ENCODE assay signal across 8 mouse cellular contexts in the genomic region with DNA sequence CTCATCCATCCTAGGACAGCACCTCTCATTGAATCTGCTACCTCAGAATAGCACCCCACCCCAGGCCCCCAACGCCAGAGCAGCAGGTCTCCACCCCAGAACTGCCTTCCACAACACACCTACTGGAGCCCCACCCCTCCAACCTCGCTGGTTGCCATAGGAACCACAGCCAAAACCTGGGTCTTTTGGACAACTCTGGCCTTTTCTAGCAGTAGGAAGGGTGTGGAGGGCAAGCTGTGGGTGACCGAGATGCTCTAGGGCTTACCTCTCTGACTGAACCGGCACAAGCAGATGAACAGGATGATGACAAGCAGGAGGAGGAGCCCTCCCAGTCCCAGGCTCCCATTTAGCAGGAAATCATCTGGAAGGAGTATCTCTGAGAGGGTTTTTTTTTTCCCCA. TPM values are rescaled to one million over a fixed set of nuclear protein-coding genes. Genes with fewer than 3 reads are reported as not detected.
A peak's percentile ranks its signal among the peaks of the same experiment; 100 is the strongest.
DNase-seq lines count a peak whose midpoint lies in the region; ATAC-seq and TF ChIP-seq lines count a peak whose summit lies in the region.

No protein-coding gene starts in this region.

- H3K36me3 ChIP-seq in embryonic facial prominence, embryonic 15.5 days: no peaks in the 10 kb centered on the region
- no peaks in the 10 kb centered on the region for H3K36me3 ChIP-seq in intestine, embryonic 16.5 days (ENCODE audit: control insufficient read depth, insufficient read depth, low read length)
- H3K36me3 ChIP-seq in stomach, embryonic 14.5 days (ENCODE audit: control insufficient read depth, insufficient read depth, low read length): no peaks in the 10 kb centered on the region

- H3K27ac ChIP-seq in layer of hippocampus, adult 2 months: peak overlapping the region; percentile 74; the same call in 1 of the 2 replicates
- peak overlapping the region; percentile 78 for H3K27ac ChIP-seq in embryonic facial prominence, embryonic 15.5 days (replicated peaks)
- H3K27ac ChIP-seq in intestine, embryonic 16.5 days (ENCODE audit: low read length): peak overlapping the region; percentile 72
- H3K27ac ChIP-seq in stomach, embryonic 14.5 days (ENCODE audit: low read length): peak overlapping the region; percentile 78

- no peak for DNase-seq in layer of hippocampus, adult 2 months (ENCODE audit: low spot score in 2 of 2)
- DNase-seq in layer of hippocampus, adult 9-10 months (ENCODE audit: low spot score): no peak
- DNase-seq in adrenal gland, postnatal 4 days (ENCODE audit: low spot score in 2 of 2): no peak

- no peaks in the 10 kb centered on the region for H3K9me3 ChIP-seq in embryonic facial prominence, embryonic 15.5 days (replicated peaks)
- H3K9me3 ChIP-seq in intestine, embryonic 16.5 days (ENCODE audit: control insufficient read depth, low read length): no peaks in the 10 kb centered on the region
- H3K9me3 ChIP-seq in stomach, embryonic 14.5 days (ENCODE audit: control insufficient read depth, low read depth, low read length): no peaks in the 10 kb centered on the region

- ATAC-seq in embryonic facial prominence, embryonic 15.5 days (ENCODE audit: insufficient number of reproducible peaks, low FRiP score, low TSS enrichment, low read depth): 0 out of 2 replicates have a peak, but pooled peaks have one; percentile 9
- ATAC-seq in intestine, embryonic 16.5 days: peak; percentile 47
- ATAC-seq in megakaryocyte-erythroid progenitor cell, adult 5-6 weeks (replicated peaks; ENCODE audit: low FRiP score, low TSS enrichment, poor library complexity, severe bottlenecking): 0 out of 2 replicates have a peak, but pooled peaks have one; percentile 24
- peak; percentile 25; the same call in 1 of the 2 replicates for ATAC-seq in stomach, embryonic 14.5 days (ENCODE audit: insufficient number of reproducible peaks, insufficient read depth, low FRiP score, low read depth)
- ATAC-seq in cerebellum, adult (ENCODE audit: insufficient number of reproducible peaks, low FRiP score, low TSS enrichment): no peak

- H3K9ac ChIP-seq in embryonic facial prominence, embryonic 15.5 days: no peak overlapping the region
- peak overlapping the region; percentile 55; the same call in 1 of the 2 replicates for H3K9ac ChIP-seq in intestine, embryonic 16.5 days (ENCODE audit: low read depth, low read length)
- H3K9ac ChIP-seq in stomach, embryonic 14.5 days (replicated peaks; ENCODE audit: low read depth, low read length): 0 out of 2 replicates have a peak overlapping the region, but pooled peaks have one; percentile 6

- no peaks in the 10 kb centered on the region for H3K27me3 ChIP-seq in embryonic facial prominence, embryonic 15.5 days
- no peaks in the 10 kb centered on the region for H3K27me3 ChIP-seq in intestine, embryonic 16.5 days (replicated peaks; ENCODE audit: control insufficient read depth, insufficient read depth, low read length)
- H3K27me3 ChIP-seq in stomach, embryonic 14.5 days (ENCODE audit: control insufficient read depth, insufficient read depth, low read length): no peaks in the 10 kb centered on the region

- TF ChIP-seq CTCF in layer of hippocampus, adult 2 months (conservative IDR thresholded peaks at IDR 0.05): no peak

- peaks cover 13% of the 10 kb centered on the region; the same call in 1 of the 2 replicates for H3K4me1 ChIP-seq in embryonic facial prominence, embryonic 15.5 days
- no peaks in the 10 kb centered on the region; the same call in 1 of the 2 replicates for H3K4me1 ChIP-seq in intestine, embryonic 16.5 days (ENCODE audit: control insufficient read depth, insufficient read depth, low read length)
- H3K4me1 ChIP-seq in stomach, embryonic 14.5 days (ENCODE audit: control insufficient read depth, insufficient read depth, low read length): peaks cover 6% of the 10 kb centered on the region; the same call in 1 of the 2 replicates

- under 1% methylated on average over 4 of the region's 4 CpGs for WGBS in embryonic facial prominence, embryonic 15.5 days
- WGBS in intestine, embryonic 16.5 days: 0% methylated on average over 4 of the region's 4 CpGs
- WGBS in stomach, embryonic 14.5 days: 0% methylated on average over 4 of the region's 4 CpGs

- H3K4me3 ChIP-seq in layer of hippocampus, adult 2 months: peak overlapping the region; percentile 52
- H3K4me3 ChIP-seq in embryonic facial prominence, embryonic 15.5 days (replicated peaks): peak overlapping the region; percentile 48
- H3K4me3 ChIP-seq in intestine, embryonic 16.5 days (ENCODE audit: low read length): peak overlapping the region; percentile 46
- H3K4me3 ChIP-seq in stomach, embryonic 14.5 days (ENCODE audit: low read depth, low read length): peak overlapping the region; percentile 37

- peak overlapping the region; percentile 45 for H3K4me2 ChIP-seq in embryonic facial prominence, embryonic 15.5 days (replicated peaks)
- H3K4me2 ChIP-seq in intestine, embryonic 16.5 days (ENCODE audit: low read depth, low read length): peak overlapping the region; percentile 52
- H3K4me2 ChIP-seq in stomach, embryonic 14.5 days (replicated peaks; ENCODE audit: low read depth, low read length): peak overlapping the region; percentile 51

RNA-seq across cellular contexts. Expression of gene Lst1, which starts 1.6 kb away (rescaled TPM):
- total RNA-seq in layer of hippocampus, adult 2 months (2021): 1 to 10 TPM; 6.2 to 8.6 TPM
- 27.2 and 27.4 TPM in 2 replicates for polyA plus RNA-seq in embryonic facial prominence, embryonic 15.5 days (2015; fragmentation: Nextera tagmentation; extraction: Ambion mirVana)
- polyA plus RNA-seq in intestine, embryonic 16.5 days (2015; fragmentation: Nextera tagmentation; extraction: Ambion mirVana): 16.9 and 17.1 TPM in 2 replicates
- total RNA-seq in megakaryocyte-erythroid progenitor cell, adult 5-6 weeks (2014; fragmentation: Nextera tagmentation): not detected in 2 replicates
- 15.8 TPM in 1 of 2 replicates, not detected in the other for total RNA-seq in megakaryocyte-erythroid progenitor cell, adult 5-6 weeks (2017)
- polyA plus RNA-seq in stomach, embryonic 14.5 days (2014; fragmentation: Nextera tagmentation; extraction: Ambion mirVana): 18.5 and 21.1 TPM in 2 replicates
- total RNA-seq in adrenal gland, postnatal 4 days (2021): 10 to 100 TPM; 11.0 to 13.5 TPM

RNA-seq across cellular contexts. Expression of gene Ltb, which starts 7.6 kb away (rescaled TPM):
- total RNA-seq in layer of hippocampus, adult 2 months (2021): under 1 TPM; 0.76 to 0.77 TPM
- 2.3 and 2.9 TPM in 2 replicates for polyA plus RNA-seq in embryonic facial prominence, embryonic 15.5 days (2015; fragmentation: Nextera tagmentation; extraction: Ambion mirVana)
- 4.4 and 4.7 TPM in 2 replicates for polyA plus RNA-seq in intestine, embryonic 16.5 days (2015; fragmentation: Nextera tagmentation; extraction: Ambion mirVana)
- total RNA-seq in megakaryocyte-erythroid progenitor cell, adult 5-6 weeks (2014; fragmentation: Nextera tagmentation): 5.5 and 12.6 TPM in 2 replicates
- 1.3 TPM in 1 of 2 replicates, not detected in the other for total RNA-seq in megakaryocyte-erythroid progenitor cell, adult 5-6 weeks (2017)
- 1.4 and 1.8 TPM in 2 replicates for polyA plus RNA-seq in stomach, embryonic 14.5 days (2014; fragmentation: Nextera tagmentation; extraction: Ambion mirVana)
- 1 to 10 TPM; 6.6 to 9.3 TPM for total RNA-seq in adrenal gland, postnatal 4 days (2021)

RNA-seq across cellular contexts. Expression of gene Aif1, which starts 10.8 kb away (rescaled TPM):
- total RNA-seq in layer of hippocampus, adult 2 months (2021): 10 to 100 TPM; 11.1 to 11.8 TPM
- polyA plus RNA-seq in embryonic facial prominence, embryonic 15.5 days (2015; fragmentation: Nextera tagmentation; extraction: Ambion mirVana): 15.5 and 17.5 TPM in 2 replicates
- 17.4 and 19.4 TPM in 2 replicates for polyA plus RNA-seq in intestine, embryonic 16.5 days (2015; fragmentation: Nextera tagmentation; extraction: Ambion mirVana)
- total RNA-seq in megakaryocyte-erythroid progenitor cell, adult 5-6 weeks (2014; fragmentation: Nextera tagmentation): not detected in 2 replicates
- 7.4 TPM in 1 of 2 replicates, not detected in the other for total RNA-seq in megakaryocyte-erythroid progenitor cell, adult 5-6 weeks (2017)
- 16.4 and 19.6 TPM in 2 replicates for polyA plus RNA-seq in stomach, embryonic 14.5 days (2014; fragmentation: Nextera tagmentation; extraction: Ambion mirVana)
- 10 to 100 TPM in 1 of 2 experiments, 1 to 10 TPM in 1; 9.8 to 10.6 TPM for total RNA-seq in adrenal gland, postnatal 4 days (2021)

RNA-seq across cellular contexts. Expression of gene Tnf, which starts 15.1 kb away (rescaled TPM):
- not detected for total RNA-seq in layer of hippocampus, adult 2 months (2021)
- 0.47 and 0.76 TPM in 2 replicates for polyA plus RNA-seq in embryonic facial prominence, embryonic 15.5 days (2015; fragmentation: Nextera tagmentation; extraction: Ambion mirVana)
- polyA plus RNA-seq in intestine, embryonic 16.5 days (2015; fragmentation: Nextera tagmentation; extraction: Ambion mirVana): 0.18 and 0.23 TPM in 2 replicates
- total RNA-seq in megakaryocyte-erythroid progenitor cell, adult 5-6 weeks (2014; fragmentation: Nextera tagmentation): 1.8 TPM in 1 of 2 replicates, not detected in the other
- total RNA-seq in megakaryocyte-erythroid progenitor cell, adult 5-6 weeks (2017): 0.88 and 7.7 TPM in 2 replicates
- polyA plus RNA-seq in stomach, embryonic 14.5 days (2014; fragmentation: Nextera tagmentation; extraction: Ambion mirVana): 0.20 and 0.34 TPM in 2 replicates
- under 1 TPM; 0.42 to 0.76 TPM for total RNA-seq in adrenal gland, postnatal 4 days (2021)

RNA-seq across cellular contexts. Expression of gene Lta, which starts 18.5 kb away (rescaled TPM):
- under 1 TPM; 0.54 to 0.59 TPM for total RNA-seq in layer of hippocampus, adult 2 months (2021)
- polyA plus RNA-seq in embryonic facial prominence, embryonic 15.5 days (2015; fragmentation: Nextera tagmentation; extraction: Ambion mirVana): 0.27 and 0.32 TPM in 2 replicates
- polyA plus RNA-seq in intestine, embryonic 16.5 days (2015; fragmentation: Nextera tagmentation; extraction: Ambion mirVana): 0.99 and 1.2 TPM in 2 replicates
- total RNA-seq in megakaryocyte-erythroid progenitor cell, adult 5-6 weeks (2014; fragmentation: Nextera tagmentation): 0.45 TPM in 1 of 2 replicates, not detected in the other
- not detected in 2 replicates for total RNA-seq in megakaryocyte-erythroid progenitor cell, adult 5-6 weeks (2017)
- polyA plus RNA-seq in stomach, embryonic 14.5 days (2014; fragmentation: Nextera tagmentation; extraction: Ambion mirVana): 0.42 and 0.59 TPM in 2 replicates
- total RNA-seq in adrenal gland, postnatal 4 days (2021): under 1 TPM; 0.73 to 0.78 TPM
